Mouse (Mus musculus) midbrain, embryonic 14.5 days (tissue): ENCODE measurements around the gene Adgrl2. TPM values are rescaled to one million over a fixed set of nuclear protein-coding genes. Genes with fewer than 3 reads are reported as not detected.

Experiments used
- ATAC-seq: fragments of 200-750 bp; cut with Nextera tagmentation; 2 replicates; pipeline ENCODE4 v1.8.0; 2017; ENCODE audit warnings: moderate number of reproducible peaks, moderate library complexity; ENCODE audit not compliant: low FRiP score, low TSS enrichment
- DNase-seq: peaks from one replicate; pipeline ENCODE4 v3.0.0-alpha.2; 2015
- H3K27ac ChIP-seq: fragments of 300-500 bp; sonication (generic); replicated peaks from 2 replicates; pipeline ENCODE4 v1.5.1; 2014; ENCODE audit warnings: mild to moderate bottlenecking, low read depth, low read length, moderate library complexity
- H3K27me3 ChIP-seq: fragments of 300-500 bp; sonication (generic); 2 replicates; pipeline ENCODE4 v1.6.1; 2014; ENCODE audit warnings: low read length, control low read depth, mixed read lengths; ENCODE audit not compliant: control insufficient read depth, insufficient read depth
- H3K36me3 ChIP-seq: fragments of 300-500 bp; sonication (generic); 2 replicates; pipeline ENCODE4 v1.6.1; 2014; ENCODE audit warnings: low read length, control low read depth; ENCODE audit not compliant: control insufficient read depth, insufficient read depth
- H3K4me1 ChIP-seq: fragments of 300-500 bp; sonication (generic); 2 replicates; pipeline ENCODE4 v1.6.1; 2014; ENCODE audit warnings: mild to moderate bottlenecking, antibody characterized with exemption, low read length, control low read depth; ENCODE audit not compliant: control insufficient read depth, insufficient read depth
- H3K4me2 ChIP-seq: fragments of 300-500 bp; sonication (generic); 2 replicates; pipeline ENCODE4 v1.6.1; 2014; ENCODE audit warnings: mild to moderate bottlenecking, low read length, moderate library complexity
- H3K4me3 ChIP-seq: fragments of 300-500 bp; sonication (generic); replicated peaks from 2 replicates; pipeline ENCODE4 v1.5.1; 2014; ENCODE audit warnings: low read depth, low read length
- H3K9ac ChIP-seq: fragments of 300-500 bp; sonication (generic); replicated peaks from 2 replicates; pipeline ENCODE4 v1.6.1; 2014; ENCODE audit warnings: mild to moderate bottlenecking, low read length, moderate library complexity
- H3K9me3 ChIP-seq: fragments of 300-500 bp; sonication (generic); 2 replicates; pipeline ENCODE4 v1.6.1; 2016; ENCODE audit warnings: low read length, control low read depth, mixed read lengths; ENCODE audit not compliant: control insufficient read depth
- WGBS: fragments of 180-500 bp; shearing (Covaris S2); extraction: QIAGEN DNeasy Blood & Tissue Kit; methylation state at CpG from one replicate; pipeline ENCODE4 v1.1.7; 2014; 5-methylcytosine and 5-hydroxymethylcytosine counted together
- polyA plus RNA-seq: library from polyadenylated mRNA; unstranded; fragments of >200 nt; fragmentation: Nextera tagmentation; extraction: Ambion mirVana; gene quantifications from 2 replicates; pipeline ENCODE4 v1.2.1, GENCODE M21; 2014

Adgrl2 gene
- polyA plus RNA-seq, 1 experiment from 2014 or later = 160 TPM

DNA sequence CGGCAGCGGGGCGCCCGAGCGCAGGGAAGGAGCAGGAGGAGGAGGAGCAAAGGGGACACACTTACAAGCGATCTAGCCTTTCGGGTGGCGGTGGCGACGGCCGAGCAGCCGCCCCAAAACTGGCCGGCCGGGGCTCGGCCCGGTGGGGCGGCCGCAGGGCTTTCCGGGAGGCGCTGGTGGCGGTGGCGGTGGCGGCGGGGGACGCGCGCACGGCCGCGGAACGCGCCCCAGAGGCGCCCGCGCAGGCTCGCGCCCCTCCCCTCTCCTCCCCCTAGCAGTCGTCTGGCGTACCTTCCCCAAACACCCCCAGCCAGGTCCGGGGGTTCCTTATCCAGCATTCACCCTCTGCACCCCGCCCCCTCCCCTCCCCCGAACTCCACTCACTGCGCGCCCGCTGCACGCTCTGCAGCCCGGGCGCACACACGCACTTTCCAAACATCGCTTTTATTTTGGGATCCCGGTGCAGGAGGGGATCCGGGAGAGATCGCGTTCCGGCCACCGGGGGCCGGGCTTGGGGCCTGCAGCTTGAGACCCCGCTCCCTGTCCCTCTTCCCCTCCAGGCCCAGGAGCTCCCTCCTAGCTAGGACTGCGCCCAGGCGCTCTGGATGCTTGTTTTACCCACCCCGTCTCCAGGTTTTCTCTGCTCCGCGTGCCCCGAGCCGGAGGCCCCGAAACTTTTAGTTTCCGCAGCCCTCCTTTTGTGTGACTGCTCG lies 381 bp downstream of the Adgrl2 start:
- Histone ChIP-seq H3K27me3 (no peaks in the 10 kb centered on the region; the same call in 1 of the 2 replicates), H3K9me3 (no peaks in the 10 kb centered on the region), H3K9ac (peak overlapping the region; percentile 98), H3K36me3 (no peaks in the 10 kb centered on the region), H3K4me2 (peak overlapping the region; percentile 78), H3K4me1 (peaks cover 13% of the 10 kb centered on the region; the same call in 1 of the 2 replicates), H3K4me3 (peak overlapping the region; percentile 98), H3K27ac (peak overlapping the region; percentile 99)
- under 1% methylated on average over 65 of the region's 68 CpGs for WGBS
- DNase-seq = peak; percentile 84
- peak; percentile 71 for ATAC-seq

GRCm38 (mm10) chr3:148988996-148989817 lies 1.1 kb downstream of the Adgrl2 start:
- Histone ChIP-seq H3K27me3 (no peaks in the 10 kb centered on the region; the same call in 1 of the 2 replicates), H3K4me2 (peak overlapping the region; percentile 78), H3K36me3 (no peaks in the 10 kb centered on the region), H3K4me1 (peaks cover 16% of the 10 kb centered on the region), H3K27ac (peak overlapping the region; percentile 99), H3K9ac (peak overlapping the region; percentile 98), H3K4me3 (peak overlapping the region; percentile 98), H3K9me3 (no peaks in the 10 kb centered on the region)
- peak; percentile 90 for DNase-seq
- peak; percentile 84 for ATAC-seq
- WGBS = under 1% methylated on average over 75 of the region's 75 CpGs

GRCm38 (mm10) chr3:148988293-148988995 lies 1.9 kb downstream of the Adgrl2 start:
- peak overlapping the region; percentile 78 for H3K4me2 ChIP-seq
- peak overlapping the region; percentile 98 for H3K4me3 ChIP-seq
- H3K27me3 ChIP-seq = no peaks in the 10 kb centered on the region; the same call in 1 of the 2 replicates
- under 1% methylated on average over 84 of the region's 84 CpGs for WGBS
- DNase-seq (peak; percentile 74), ATAC-seq (peak; percentile 4; the same call in 1 of the 2 replicates)
- H3K36me3 ChIP-seq = no peaks in the 10 kb centered on the region
- H3K4me1 ChIP-seq = peaks cover 23% of the 10 kb centered on the region
- no peaks in the 10 kb centered on the region for H3K9me3 ChIP-seq
- peak overlapping the region; percentile 98 for H3K9ac ChIP-seq
- peak overlapping the region; percentile 99 for H3K27ac ChIP-seq

GRCm38 (mm10) chr3:148987591-148988292 lies 2.6 kb downstream of the Adgrl2 start:
- Histone ChIP-seq H3K4me3 (peak overlapping the region; percentile 98), H3K4me2 (peak overlapping the region; percentile 78), H3K27ac (peak overlapping the region; percentile 99), H3K36me3 (no peaks in the 10 kb centered on the region), H3K27me3 (no peaks in the 10 kb centered on the region), H3K9ac (peak overlapping the region; percentile 98), H3K9me3 (no peaks in the 10 kb centered on the region), H3K4me1 (peaks cover 23% of the 10 kb centered on the region)
- peak; percentile 61 for ATAC-seq
- WGBS = under 1% methylated on average over 45 of the region's 45 CpGs
- DNase-seq = peak; percentile 88

- peak overlapping the region; percentile 78 for H3K4me2 ChIP-seq
- no peaks in the 10 kb centered on the region for H3K36me3 ChIP-seq
- peak overlapping the region; percentile 98 for H3K4me3 ChIP-seq
- H3K9me3 ChIP-seq = no peaks in the 10 kb centered on the region
- WGBS = under 1% methylated on average over 27 of the region's 27 CpGs
- peaks cover 26% of the 10 kb centered on the region for H3K4me1 ChIP-seq
- no peaks in the 10 kb centered on the region for H3K27me3 ChIP-seq
- peak overlapping the region; percentile 99 for H3K27ac ChIP-seq
- ATAC-seq (no peak), DNase-seq (peak; percentile 72)
- H3K9ac ChIP-seq = peak overlapping the region; percentile 98
These were observed 3.3 kb downstream of the Adgrl2 start for GRCm38 (mm10) chr3:148986894-148987590.

GRCm38 (mm10) chr3:148986296-148986893 lies 4.0 kb downstream of the Adgrl2 start:
- Histone ChIP-seq H3K4me2 (peak overlapping the region; percentile 78), H3K36me3 (no peaks in the 10 kb centered on the region), H3K27me3 (no peaks in the 10 kb centered on the region), H3K9me3 (no peaks in the 10 kb centered on the region), H3K27ac (peak overlapping the region; percentile 99), H3K4me3 (peak overlapping the region; percentile 98), H3K9ac (peak overlapping the region; percentile 98), H3K4me1 (peaks cover 27% of the 10 kb centered on the region)
- ATAC-seq (no peak), DNase-seq (peak; percentile 78)
- WGBS = under 1% methylated on average over 17 of the region's 17 CpGs

DNA sequence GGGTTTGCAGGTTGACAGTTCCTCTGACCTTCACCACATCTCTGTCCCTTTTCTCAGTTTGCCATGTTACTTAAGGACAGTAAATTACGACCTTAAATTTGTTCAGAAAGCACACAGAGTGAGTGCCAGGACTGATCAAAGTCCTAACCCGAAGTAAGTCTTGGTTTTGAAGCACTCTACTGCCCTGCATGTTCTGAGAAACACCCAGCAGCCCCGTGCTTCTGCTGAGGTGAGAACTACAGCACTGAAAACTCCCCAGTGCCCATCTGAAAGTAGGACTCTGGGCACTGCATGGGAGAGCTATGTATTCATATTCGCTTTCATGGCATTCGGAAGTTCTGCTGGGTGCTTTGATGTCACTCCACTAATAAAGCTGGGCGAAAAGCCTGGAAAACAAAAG lies 6.0 kb downstream of the Adgrl2 start:
- peak overlapping the region; percentile 78 for H3K4me2 ChIP-seq
- DNase-seq (no peak), ATAC-seq (no peak)
- H3K27me3 ChIP-seq = no peaks in the 10 kb centered on the region
- H3K4me3 ChIP-seq = peak overlapping the region; percentile 98; the same call in 1 of the 2 replicates
- H3K27ac ChIP-seq = no peak overlapping the region
- 0 out of 2 replicates have a peak overlapping the region, but pooled peaks have one; percentile 23 for H3K9ac ChIP-seq
- H3K36me3 ChIP-seq = no peaks in the 10 kb centered on the region
- H3K9me3 ChIP-seq = no peaks in the 10 kb centered on the region
- H3K4me1 ChIP-seq = peaks cover 22% of the 10 kb centered on the region
- WGBS = 46% methylated on average over 6 of the region's 6 CpGs
